Mouse (Mus musculus): ENCODE data around the gene Zc3h18. TPM values are rescaled to one million over a fixed set of nuclear protein-coding genes. Genes with fewer than 3 reads are reported as not detected.
A peak's percentile ranks its signal among the peaks of the same experiment; 100 is the strongest.

Gene Zc3h18
- polyA plus RNA-seq (2016; fragmentation: Nextera tagmentation; extraction: Ambion mirVana), result 71.8 and 75.5 TPM in 2 replicates

- peak within 1 kb of the TSS; percentile 96 for H3K4me3 ChIP-seq (replicated peaks)
- peak within 1 kb of the TSS; percentile 88 for H3K4me2 ChIP-seq
- ATAC-seq (ENCODE audit: low FRiP score), result peak; percentile 93
- no peaks in the 10 kb centered on the region for H3K27me3 ChIP-seq
- peak within 1 kb of the TSS; percentile 93 for H3K27ac ChIP-seq
- H3K9me3 ChIP-seq, result no peaks in the 10 kb centered on the region
- H3K36me3 ChIP-seq (replicated peaks), result peaks cover 23% of the 10 kb centered on the region
- peak within 1 kb of the TSS; percentile 88 for H3K9ac ChIP-seq
- WGBS, result under 1% methylated on average over 93 of the region's 107 CpGs
- H3K4me1 ChIP-seq, result peaks cover 26% of the 10 kb centered on the region
Observed at GRCm38 (mm10) chr8:122376365-122377231, at the start of gene Zc3h18. Gene Zc3h18, plus strand, starts transcription at chr8:122376609.

GRCm38 (mm10) chr8:122329072-122329471 is 47.3 kb upstream of the Zc3h18 start:
- Histone ChIP-seq H3K27me3 (peaks cover 25% of the 10 kb centered on the region), H3K27ac (0 out of 2 replicates have a peak overlapping the region, but pooled peaks have one; percentile 1)

DNA sequence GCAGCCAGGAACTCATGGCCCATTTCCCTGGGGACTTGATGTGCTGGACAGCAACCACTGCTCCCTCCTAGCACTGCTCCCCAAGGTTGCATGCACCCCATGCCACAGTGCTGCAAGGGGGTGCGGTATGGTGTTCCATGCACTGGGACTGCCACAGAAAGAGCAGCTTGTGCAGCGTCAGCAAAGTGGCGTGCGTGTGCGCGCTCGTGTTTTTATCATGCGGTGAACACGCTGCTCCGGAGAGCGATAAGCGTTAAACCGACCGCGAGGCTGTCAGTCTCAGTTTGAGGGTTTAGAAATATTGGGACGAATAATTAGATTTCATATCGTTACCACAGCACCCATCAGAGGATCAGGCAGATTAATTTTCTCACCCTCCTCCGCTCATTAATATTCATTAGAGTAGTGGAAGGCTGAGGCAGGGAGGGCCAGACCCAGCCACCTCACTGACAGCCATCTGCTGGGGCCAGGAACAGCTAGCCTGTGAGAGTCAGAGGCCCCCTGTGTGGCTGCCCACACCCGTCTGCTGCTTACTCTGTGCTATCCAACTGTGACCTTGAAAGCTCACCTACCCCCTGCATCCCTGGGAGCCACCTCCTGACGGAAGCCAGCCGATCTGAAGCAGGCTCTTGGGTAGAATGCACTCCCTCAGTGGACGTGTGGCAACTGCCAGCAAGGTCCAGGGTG is 46.7 kb upstream of the Zc3h18 start:
- Histone ChIP-seq H3K36me3 (replicated peaks) (no peaks in the 10 kb centered on the region), H3K4me1 (peaks cover 39% of the 10 kb centered on the region), H3K4me3 (replicated peaks) (no peak overlapping the region), H3K4me2 (no peak overlapping the region), H3K9ac (no peak overlapping the region), H3K27ac (0 out of 2 replicates have a peak overlapping the region, but pooled peaks have one; percentile 1), H3K9me3 (no peaks in the 10 kb centered on the region), H3K27me3 (peaks cover 31% of the 10 kb centered on the region)
- no peak for ATAC-seq (ENCODE audit: low FRiP score)
- 66% methylated on average over 22 of the region's 22 CpGs for WGBS

More at GRCm38 (mm10) chr8:122329072-122329471, 47.3 kb upstream of the Zc3h18 start:
- H3K4me3 ChIP-seq (replicated peaks), result no peak overlapping the region
- WGBS, result 78% methylated on average over 6 of the region's 8 CpGs
- H3K4me2 ChIP-seq, result no peak overlapping the region
- H3K4me1 ChIP-seq, result peaks cover 45% of the 10 kb centered on the region
- no peaks in the 10 kb centered on the region for H3K9me3 ChIP-seq
- ATAC-seq (ENCODE audit: low FRiP score), result no peak
- H3K36me3 ChIP-seq (replicated peaks), result no peaks in the 10 kb centered on the region
- no peak overlapping the region for H3K9ac ChIP-seq

DNA sequence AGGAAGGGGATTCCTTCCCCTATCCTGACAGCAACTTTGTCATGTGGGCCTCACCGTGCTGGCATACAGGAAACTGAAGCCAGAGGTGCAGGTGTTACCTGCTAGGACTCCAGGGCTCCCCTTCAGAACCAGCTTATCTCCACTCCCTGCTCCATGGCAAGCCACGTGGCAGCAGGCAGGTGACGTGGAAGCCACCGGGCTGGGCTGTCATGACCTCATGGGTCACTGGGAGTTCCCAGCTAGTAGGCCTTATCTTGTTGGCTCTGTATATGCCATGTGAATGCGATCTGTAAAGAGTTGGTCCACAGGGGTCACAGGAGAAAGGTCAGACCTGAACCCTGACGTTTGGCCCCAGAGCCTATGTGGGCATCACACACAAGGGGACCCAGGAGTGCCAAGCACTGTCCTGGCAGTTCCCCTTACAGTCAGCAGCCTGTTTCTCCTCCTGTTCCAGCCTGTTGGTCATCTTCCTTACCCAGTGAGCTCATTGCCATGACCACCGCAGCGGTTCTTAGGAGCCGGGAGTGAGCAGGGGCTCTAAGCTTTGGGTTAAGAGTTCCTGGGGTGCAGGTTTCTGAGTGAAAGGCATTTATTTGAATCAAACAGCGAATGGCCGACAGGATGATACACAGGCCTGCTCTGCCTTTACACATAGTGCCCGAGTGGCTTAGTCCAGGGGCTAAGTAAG is 45.8 kb upstream of the Zc3h18 start:
- Histone ChIP-seq H3K27ac (no peak overlapping the region), H3K9me3 (no peaks in the 10 kb centered on the region), H3K4me3 (replicated peaks) (no peak overlapping the region), H3K36me3 (replicated peaks) (no peaks in the 10 kb centered on the region), H3K9ac (no peak overlapping the region), H3K27me3 (peaks cover 33% of the 10 kb centered on the region), H3K4me1 (peaks cover 34% of the 10 kb centered on the region), H3K4me2 (no peak overlapping the region)
- 78% methylated on average over 12 of the region's 12 CpGs for WGBS
- ATAC-seq (ENCODE audit: low FRiP score), result no peak

DNA sequence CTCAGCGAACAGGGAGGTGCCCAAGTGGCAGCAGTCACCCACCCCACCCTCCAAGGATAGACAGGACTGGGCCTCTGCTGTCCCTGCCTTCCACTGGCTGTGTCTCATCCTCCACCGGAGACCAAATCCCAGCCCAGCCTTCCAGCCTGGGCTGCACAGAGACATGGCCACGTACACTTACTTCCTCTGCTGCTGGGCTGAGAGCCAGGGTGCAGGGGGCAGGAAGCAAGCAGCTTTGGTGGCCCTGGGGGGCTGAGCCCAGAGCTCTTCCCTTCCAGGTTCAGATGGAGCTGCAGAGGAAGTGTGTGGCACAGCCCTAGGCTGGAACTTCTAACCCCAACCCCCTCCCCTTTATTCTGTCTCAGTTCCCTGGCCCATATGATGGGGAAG is 45.3 kb upstream of the Zc3h18 start:
- ATAC-seq (ENCODE audit: low FRiP score), result no peak
- Histone ChIP-seq H3K36me3 (replicated peaks) (no peaks in the 10 kb centered on the region), H3K9ac (no peak overlapping the region), H3K27ac (no peak overlapping the region), H3K4me2 (no peak overlapping the region), H3K4me1 (peaks cover 34% of the 10 kb centered on the region), H3K9me3 (no peaks in the 10 kb centered on the region), H3K4me3 (replicated peaks) (no peak overlapping the region), H3K27me3 (peaks cover 33% of the 10 kb centered on the region)
- 84% methylated on average over 3 of the region's 3 CpGs for WGBS

- H3K27me3 ChIP-seq, result peaks cover 51% of the 10 kb centered on the region
- no peak overlapping the region for H3K27ac ChIP-seq
- WGBS, result 64% methylated on average over 6 of the region's 6 CpGs
- no peak for ATAC-seq (ENCODE audit: low FRiP score)
- H3K9ac ChIP-seq, result no peak overlapping the region
- H3K9me3 ChIP-seq, result no peaks in the 10 kb centered on the region
- peaks cover 40% of the 10 kb centered on the region for H3K4me1 ChIP-seq
- H3K4me2 ChIP-seq, result no peak overlapping the region
- H3K36me3 ChIP-seq (replicated peaks), result no peaks in the 10 kb centered on the region
- H3K4me3 ChIP-seq (replicated peaks), result no peak overlapping the region
Observed at GRCm38 (mm10) chr8:122332753-122333506, 43.5 kb upstream of the Zc3h18 start.

DNA sequence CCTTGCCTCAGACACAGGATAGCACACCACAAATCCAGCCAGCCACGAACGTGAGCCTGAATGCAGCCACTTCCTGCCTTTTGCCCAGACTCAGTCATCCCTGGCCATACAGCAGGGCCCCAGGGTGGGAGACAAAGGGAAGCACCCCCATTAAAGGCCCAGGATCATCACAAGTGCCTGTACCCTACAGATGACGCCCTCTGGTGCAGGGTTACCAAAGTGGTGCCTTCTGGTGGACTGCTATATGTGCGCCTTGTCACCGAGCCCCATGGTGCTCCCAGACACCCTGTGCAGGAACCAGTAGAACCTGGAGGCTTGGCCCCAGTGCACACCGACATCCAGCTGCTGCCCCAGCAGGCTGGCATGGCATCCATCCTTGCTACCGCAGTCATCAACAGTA is 42.9 kb upstream of the Zc3h18 start:
- Histone ChIP-seq H3K4me3 (replicated peaks) (no peak overlapping the region), H3K4me1 (peaks cover 36% of the 10 kb centered on the region), H3K36me3 (replicated peaks) (no peaks in the 10 kb centered on the region), H3K27ac (no peak overlapping the region), H3K27me3 (peaks cover 57% of the 10 kb centered on the region), H3K9ac (no peak overlapping the region), H3K9me3 (no peaks in the 10 kb centered on the region), H3K4me2 (no peak overlapping the region)
- 77% methylated on average over 7 of the region's 7 CpGs for WGBS
- no peak for ATAC-seq (ENCODE audit: low FRiP score)

DNA sequence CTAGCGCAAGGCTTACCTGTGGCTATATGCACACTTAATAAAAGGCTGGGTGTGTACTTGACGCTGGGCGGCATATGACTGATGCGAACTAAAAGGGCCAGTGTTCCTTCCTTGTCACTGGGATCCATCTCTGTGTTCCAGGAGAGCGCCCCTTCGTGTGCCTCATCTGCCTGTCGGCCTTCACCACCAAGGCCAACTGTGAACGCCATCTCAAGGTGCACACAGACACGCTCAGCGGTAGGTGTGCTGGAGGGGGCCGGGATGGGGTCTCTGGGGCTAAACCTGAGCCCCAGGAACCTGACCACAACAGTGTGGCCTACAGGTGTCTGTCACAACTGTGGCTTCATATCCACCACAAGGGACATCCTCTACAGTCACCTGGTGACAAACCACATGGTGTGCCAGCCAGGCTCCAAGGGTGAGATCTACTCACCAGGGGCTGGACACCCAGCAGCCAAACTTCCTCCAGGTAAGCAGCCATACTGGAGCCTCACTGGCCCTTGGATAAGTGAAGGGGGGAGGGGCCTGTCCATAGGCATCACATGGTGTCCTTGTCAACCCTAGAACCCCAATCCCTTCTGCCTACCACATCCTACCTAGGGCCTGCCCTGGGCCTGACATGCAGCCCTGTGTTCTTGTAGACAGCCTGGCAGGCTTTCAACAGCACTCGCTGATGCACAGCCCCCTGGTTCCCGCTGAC is 41.5 kb upstream of the Zc3h18 start:
- Histone ChIP-seq H3K4me1 (peaks cover 24% of the 10 kb centered on the region), H3K27ac (no peak overlapping the region), H3K9ac (no peak overlapping the region), H3K9me3 (no peaks in the 10 kb centered on the region), H3K4me2 (peak overlapping the region; percentile 95; the same call in 1 of the 2 replicates), H3K27me3 (peaks cover 71% of the 10 kb centered on the region), H3K4me3 (replicated peaks) (0 out of 2 replicates have a peak overlapping the region, but pooled peaks have one; percentile 62), H3K36me3 (replicated peaks) (no peaks in the 10 kb centered on the region)
- ATAC-seq (ENCODE audit: low FRiP score), result no peak
- 81% methylated on average over 13 of the region's 13 CpGs for WGBS

DNA sequence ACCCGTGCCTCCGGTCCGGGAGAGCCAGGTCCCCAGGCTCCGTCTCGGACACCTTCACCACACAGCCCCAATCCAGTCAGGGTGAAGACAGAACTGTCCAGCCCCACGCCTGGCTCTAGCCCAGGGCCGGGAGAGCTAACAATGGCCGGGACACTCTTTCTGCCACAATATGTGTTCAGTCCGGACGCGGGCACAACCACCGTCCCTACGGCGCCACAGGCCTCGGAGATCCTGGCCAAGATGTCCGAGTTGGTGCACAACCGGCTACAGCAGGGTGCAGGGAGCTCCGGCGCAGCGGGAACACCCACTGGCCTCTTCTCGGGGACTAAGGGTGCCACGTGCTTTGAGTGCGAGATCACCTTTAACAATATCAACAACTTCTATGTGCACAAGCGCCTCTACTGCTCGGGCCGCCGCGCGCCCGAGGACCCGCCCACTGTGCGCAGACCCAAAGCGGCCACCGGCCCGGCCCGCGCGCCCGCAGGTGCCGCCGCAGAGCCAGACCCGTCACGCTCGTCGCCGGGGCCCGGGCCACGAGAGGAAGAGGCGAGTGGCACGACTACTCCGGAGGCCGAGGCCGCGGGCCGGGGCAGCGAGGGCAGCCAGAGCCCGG is 40.7 kb upstream of the Zc3h18 start:
- H3K9ac ChIP-seq, result peak overlapping the region; percentile 55
- ATAC-seq (ENCODE audit: low FRiP score), result peak; percentile 66
- peak overlapping the region; percentile 62 for H3K4me3 ChIP-seq (replicated peaks)
- H3K9me3 ChIP-seq, result no peaks in the 10 kb centered on the region
- no peaks in the 10 kb centered on the region for H3K36me3 ChIP-seq (replicated peaks)
- H3K27ac ChIP-seq, result no peak overlapping the region
- H3K4me1 ChIP-seq, result peaks cover 19% of the 10 kb centered on the region
- 7% methylated on average over 57 of the region's 57 CpGs for WGBS
- H3K27me3 ChIP-seq, result peaks cover 79% of the 10 kb centered on the region
- H3K4me2 ChIP-seq, result peak overlapping the region; percentile 95

DNA sequence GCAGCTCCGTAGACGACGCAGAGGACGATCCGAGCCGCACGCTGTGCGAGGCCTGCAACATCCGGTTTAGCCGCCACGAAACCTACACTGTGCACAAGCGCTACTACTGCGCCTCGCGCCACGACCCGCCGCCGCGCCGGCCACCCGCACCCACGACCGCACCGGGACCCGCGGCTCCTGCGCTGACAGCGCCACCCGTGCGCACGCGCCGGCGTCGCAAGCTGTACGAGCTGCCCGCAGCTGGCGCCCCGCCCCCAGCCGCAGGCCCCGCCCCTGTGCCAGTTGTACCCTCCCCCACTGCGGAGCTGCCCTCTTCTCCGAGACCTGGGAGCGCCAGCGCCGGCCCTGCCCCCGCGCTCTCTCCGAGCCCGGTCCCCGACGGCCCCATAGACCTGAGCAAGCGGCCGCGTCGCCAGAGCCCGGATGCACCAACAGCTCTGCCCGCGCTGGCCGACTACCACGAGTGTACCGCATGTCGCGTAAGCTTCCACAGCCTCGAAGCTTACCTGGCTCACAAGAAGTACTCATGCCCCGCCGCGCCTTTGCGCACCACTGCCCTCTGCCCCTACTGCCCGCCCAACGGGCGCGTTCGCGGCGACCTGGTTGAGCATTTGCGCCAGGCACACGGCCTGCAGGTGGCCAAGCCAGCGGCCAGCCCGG is 40.0 kb upstream of the Zc3h18 start:
- H3K36me3 ChIP-seq (replicated peaks), result no peaks in the 10 kb centered on the region
- peak overlapping the region; percentile 62 for H3K4me3 ChIP-seq (replicated peaks)
- 3% methylated on average over 75 of the region's 81 CpGs for WGBS
- H3K9ac ChIP-seq, result peak overlapping the region; percentile 55
- peaks cover 19% of the 10 kb centered on the region for H3K4me1 ChIP-seq
- ATAC-seq (ENCODE audit: low FRiP score), result peak; percentile 75
- peaks cover 86% of the 10 kb centered on the region for H3K27me3 ChIP-seq
- H3K4me2 ChIP-seq, result peak overlapping the region; percentile 95
- H3K9me3 ChIP-seq, result no peaks in the 10 kb centered on the region
- H3K27ac ChIP-seq, result no peak overlapping the region

All from forebrain, embryonic 12.5 days (tissue).